Mouse (Mus musculus) lung, postnatal 0 days (tissue): ENCODE measurements around the gene Pla2g6. TPM values are rescaled to one million over a fixed set of nuclear protein-coding genes. Genes with fewer than 3 reads are reported as not detected.

Source experiments
- ATAC-seq: fragments of 200-750 bp; cut with Nextera tagmentation; 2 replicates; pipeline ENCODE4 v1.8.0; 2017; ENCODE audit warnings: moderate library complexity
- DNase-seq: peaks from one replicate; pipeline ENCODE4 v3.0.0-alpha.2; 2016; ENCODE audit warnings: low spot score
- H3K27ac ChIP-seq: fragments of 300-500 bp; sonication (generic); 2 replicates; pipeline ENCODE4 v1.5.1; 2014; ENCODE audit warnings: antibody characterized with exemption, mild to moderate bottlenecking, low read length, mixed read lengths
- H3K27me3 ChIP-seq: fragments of 300-500 bp; sonication (generic); replicated peaks from 2 replicates; pipeline ENCODE4 v1.6.1; 2014; ENCODE audit warnings: low read length, mixed read lengths; ENCODE audit not compliant: insufficient read depth
- H3K36me3 ChIP-seq: fragments of 300-500 bp; sonication (generic); 2 replicates; pipeline ENCODE4 v1.6.1; 2014; ENCODE audit warnings: low read length, mixed read lengths; ENCODE audit not compliant: insufficient read depth
- H3K4me1 ChIP-seq: fragments of 300-500 bp; sonication (generic); 2 replicates; pipeline ENCODE4 v1.6.1; 2014; ENCODE audit warnings: antibody characterized with exemption, low read depth, low read length, mixed read lengths; ENCODE audit not compliant: insufficient read depth
- H3K4me2 ChIP-seq: fragments of 300-500 bp; sonication (generic); replicated peaks from 2 replicates; pipeline ENCODE4 v1.6.1; 2014; ENCODE audit warnings: low read depth, mild to moderate bottlenecking, low read length, moderate library complexity, mixed read lengths
- H3K4me3 ChIP-seq: fragments of 300-500 bp; sonication (generic); 2 replicates; pipeline ENCODE4 v1.5.1; 2014; ENCODE audit warnings: low read depth, low read length
- H3K9ac ChIP-seq: fragments of 300-500 bp; sonication (generic); replicated peaks from 2 replicates; pipeline ENCODE4 v1.6.1; 2014; ENCODE audit warnings: low read depth, mild to moderate bottlenecking
- H3K9me3 ChIP-seq: fragments of 300-500 bp; sonication (generic); 2 replicates; pipeline ENCODE4 v1.6.1; 2016; ENCODE audit warnings: low read length, mixed read lengths
- CTCF ChIP-seq: IDR thresholded peaks from 2 replicates; pipeline ENCODE4 v1.5.1; 2016; ENCODE audit warnings: antibody characterized with exemption, mild to moderate bottlenecking
- EP300 ChIP-seq: IDR thresholded peaks from 2 replicates; pipeline ENCODE4 v1.6.1; 2016; ENCODE audit warnings: antibody characterized with exemption, mild to moderate bottlenecking, control low read depth
- WGBS: fragments of 180-500 bp; shearing (Covaris S2); extraction: QIAGEN DNeasy Blood & Tissue Kit; methylation state at CpG from one replicate; pipeline ENCODE4 v1.1.7; 2014; 5-methylcytosine and 5-hydroxymethylcytosine counted together
- polyA plus RNA-seq: library from polyadenylated mRNA; unstranded; fragments of >200 nt; fragmentation: Nextera tagmentation; extraction: Ambion mirVana; gene quantifications from 2 replicates; pipeline ENCODE4 v1.2.1, GENCODE M21; 2015

The Pla2g6 gene
- polyA plus RNA-seq, 1 experiment from 2014 or later: 11.8 TPM

- no peak for TF ChIP-seq EP300
- TF ChIP-seq CTCF: no peak
- Histone ChIP-seq H3K36me3 (no peaks in the 10 kb centered on the region), H3K4me3 (no peak overlapping the region), H3K9ac (no peak overlapping the region), H3K27me3 (no peaks in the 10 kb centered on the region), H3K4me1 (peaks cover 37% of the 10 kb centered on the region), H3K4me2 (no peak overlapping the region), H3K27ac (peak overlapping the region; percentile 96; the same call in 1 of the 2 replicates), H3K9me3 (no peaks in the 10 kb centered on the region)
- ATAC-seq: no peak
- WGBS: 53% methylated on average over 5 of the region's 5 CpGs
- DNase-seq: no peak
Observed at GRCm38 (mm10) chr15:79321733-79322190, 6.4 kb downstream of the Pla2g6 start.

GRCm38 (mm10) chr15:79313848-79314369 is 14.3 kb downstream of the Pla2g6 start:
- Histone ChIP-seq H3K4me1 (no peaks in the 10 kb centered on the region), H3K27ac (no peak overlapping the region), H3K36me3 (no peaks in the 10 kb centered on the region), H3K27me3 (no peaks in the 10 kb centered on the region), H3K4me3 (no peak overlapping the region), H3K9me3 (no peaks in the 10 kb centered on the region), H3K9ac (no peak overlapping the region), H3K4me2 (no peak overlapping the region)
- TF ChIP-seq CTCF: no peak
- TF ChIP-seq EP300: no peak
- ATAC-seq (peak; percentile 71), DNase-seq (peak; percentile 61)
- 45% methylated on average over 8 of the region's 8 CpGs for WGBS

- Histone ChIP-seq H3K27me3 (no peaks in the 10 kb centered on the region), H3K4me3 (no peak overlapping the region), H3K27ac (no peak overlapping the region), H3K4me1 (no peaks in the 10 kb centered on the region), H3K36me3 (no peaks in the 10 kb centered on the region), H3K9ac (no peak overlapping the region), H3K4me2 (no peak overlapping the region), H3K9me3 (no peaks in the 10 kb centered on the region)
- WGBS: 58% methylated on average over 4 of the region's 4 CpGs
- ATAC-seq (no peak), DNase-seq (no peak)
- TF ChIP-seq CTCF (no peak), EP300 (no peak)
Observed at GRCm38 (mm10) chr15:79307861-79308260, 20.3 kb downstream of the Pla2g6 start.

GRCm38 (mm10) chr15:79306043-79306637 is 22.1 kb downstream of the Pla2g6 start:
- ATAC-seq (no peak), DNase-seq (no peak)
- H3K4me1 ChIP-seq: no peaks in the 10 kb centered on the region
- no peak overlapping the region for H3K4me3 ChIP-seq
- no peak overlapping the region for H3K9ac ChIP-seq
- WGBS: 75% methylated on average over 23 of the region's 23 CpGs
- no peaks in the 10 kb centered on the region for H3K9me3 ChIP-seq
- no peaks in the 10 kb centered on the region for H3K27me3 ChIP-seq
- no peaks in the 10 kb centered on the region for H3K36me3 ChIP-seq
- H3K27ac ChIP-seq: no peak overlapping the region
- no peak overlapping the region for H3K4me2 ChIP-seq
- no peak for TF ChIP-seq EP300
- TF ChIP-seq CTCF: no peak

- no peak for TF ChIP-seq EP300
- TF ChIP-seq CTCF: no peak
- Histone ChIP-seq H3K9me3 (no peaks in the 10 kb centered on the region), H3K4me2 (no peak overlapping the region), H3K9ac (no peak overlapping the region), H3K4me1 (no peaks in the 10 kb centered on the region; the same call in 1 of the 2 replicates), H3K4me3 (no peak overlapping the region), H3K36me3 (no peaks in the 10 kb centered on the region), H3K27ac (no peak overlapping the region), H3K27me3 (no peaks in the 10 kb centered on the region)
- ATAC-seq (no peak), DNase-seq (peak; percentile 53)
- WGBS: 50% methylated on average over 4 of the region's 5 CpGs
Observed at GRCm38 (mm10) chr15:79304832-79305231, 23.4 kb downstream of the Pla2g6 start.

- H3K4me1 ChIP-seq: no peaks in the 10 kb centered on the region; the same call in 1 of the 2 replicates
- no peak overlapping the region for H3K27ac ChIP-seq
- H3K4me2 ChIP-seq: no peak overlapping the region
- H3K4me3 ChIP-seq: no peak overlapping the region
- no peaks in the 10 kb centered on the region for H3K9me3 ChIP-seq
- TF ChIP-seq EP300 (no peak), CTCF (no peak)
- no peaks in the 10 kb centered on the region for H3K27me3 ChIP-seq
- DNase-seq (no peak), ATAC-seq (no peak)
- H3K9ac ChIP-seq: no peak overlapping the region
- 85% methylated on average over 8 of the region's 8 CpGs for WGBS
- no peaks in the 10 kb centered on the region for H3K36me3 ChIP-seq
Observed at GRCm38 (mm10) chr15:79303725-79304124, 24.5 kb downstream of the Pla2g6 start.
